Mouse (Mus musculus): ENCODE measurements around the gene Lrrc17.
"Not testable (repeated sequence)": the region's sequence is repeated elsewhere in the genome, so short reads cannot be mapped to it uniquely, and the experiment has no call there.

The Lrrc17 gene

GRCm38 (mm10) chr5:21599961-21600360 lies 56.6 kb downstream of the Lrrc17 start:
- no peak for DNase-seq (ENCODE audit: extremely low read depth, low read depth, low spot score)

GRCm38 (mm10) chr5:21605936-21606335 lies 62.6 kb downstream of the Lrrc17 start:
- no peak for DNase-seq (ENCODE audit: extremely low read depth, low read depth, low spot score)

- no peak for DNase-seq (ENCODE audit: extremely low read depth, low read depth, low spot score)
Observed at GRCm38 (mm10) chr5:21608311-21609304, 65.2 kb downstream of the Lrrc17 start.

GRCm38 (mm10) chr5:21610996-21611395 lies 67.6 kb downstream of the Lrrc17 start:
- DNase-seq (ENCODE audit: extremely low read depth, low read depth, low spot score), result no peak

- not testable (repeated sequence) for DNase-seq (ENCODE audit: extremely low read depth, low read depth, low spot score)
Observed at GRCm38 (mm10) chr5:21614299-21614698, 70.9 kb downstream of the Lrrc17 start.

- no peak for DNase-seq (ENCODE audit: extremely low read depth, low read depth, low spot score)
Observed at GRCm38 (mm10) chr5:21616450-21617009, 73.2 kb downstream of the Lrrc17 start.

Measured in fat pad, adult 2 months (tissue).